Mouse (Mus musculus) ES-E14 (cell line): ENCODE data around the gene Ptprcap.

ENCODE experiments used
- CHD2 ChIP-seq: IDR thresholded peaks from 2 replicates; pipeline ENCODE4 v1.6.1; 2014; ENCODE audit warnings: mild to moderate bottlenecking, low read depth, low read length, inconsistent platforms
- ZNF384 ChIP-seq: IDR thresholded peaks from 2 replicates; pipeline ENCODE4 v1.6.1; 2012; ENCODE audit warnings: low read depth, low read length, inconsistent platforms

GRCm38 (mm10) chr19:4150567-4151487 lies 2.6 kb upstream of the Ptprcap start:
- no peak for TF ChIP-seq ZNF384
- TF ChIP-seq CHD2 = no peak
